Mouse (Mus musculus) left cerebral cortex, adult 18-20 months (tissue): ENCODE data around the gene Pde6b. TPM values are rescaled to one million over a fixed set of nuclear protein-coding genes. Genes with fewer than 3 reads are reported as not detected.

Source experiments
- DNase-seq, 2 experiments: peaks; one replicate each; pipeline ENCODE4 v3.0.0; 2021 to 2022; ENCODE audit warnings: low spot score in 2 of 2, mixed read lengths in 1 of 2
- long read RNA-seq, 2 experiments: library from polyadenylated mRNA; stranded (forward); transcript quantifications; one replicate each; pipeline ENCODE4 v2.0.0; 2021
- total RNA-seq, 2 experiments: library from RNA; stranded (reverse); gene quantifications; 2 replicates each; pipeline ENCODE4 v1.2.3; 2021

The Pde6b gene
- total RNA-seq, result under 1 TPM; 0.42 to 0.66 TPM
- long read RNA-seq, experiment 1, result 0 reads
- long read RNA-seq, experiment 2, result 0 reads

- no peak for DNase-seq
These were observed at the start of gene Pde6b for GRCm38 (mm10) chr5:108388201-108388600. Gene Pde6b (plus strand): TSS chr5:108388391.

DNA sequence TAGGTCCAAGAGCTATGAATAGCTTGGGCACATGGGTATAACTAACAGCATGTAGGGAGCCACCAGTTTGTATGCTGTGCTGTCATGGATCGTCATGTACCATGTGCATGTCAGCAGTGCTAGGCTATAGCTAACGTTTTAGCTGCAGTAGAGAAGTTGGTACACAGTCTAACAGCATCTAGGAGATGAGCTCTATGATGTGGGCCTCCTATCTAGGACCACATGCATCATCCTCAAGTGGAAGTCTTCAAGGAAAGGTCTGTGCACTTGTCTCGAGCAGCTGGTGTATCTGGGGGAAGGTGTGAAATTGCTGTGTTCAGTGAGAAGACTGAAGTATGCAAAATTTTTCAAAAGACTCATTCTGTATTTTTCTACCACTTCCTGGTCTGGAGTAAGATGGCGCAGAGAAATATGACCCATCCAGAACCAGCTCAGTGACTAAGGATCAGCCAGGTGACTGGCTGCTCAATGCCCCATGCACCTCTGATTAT, 44.5 kb upstream of the Pde6b start:
- peak in 1 of 2 experiments; percentile 27 for DNase-seq

- no peak for DNase-seq
These were observed 42.7 kb upstream of the Pde6b start for GRCm38 (mm10) chr5:108345313-108346071.

- no peak for DNase-seq
These were observed 40.3 kb upstream of the Pde6b start for GRCm38 (mm10) chr5:108347843-108348242.

DNA sequence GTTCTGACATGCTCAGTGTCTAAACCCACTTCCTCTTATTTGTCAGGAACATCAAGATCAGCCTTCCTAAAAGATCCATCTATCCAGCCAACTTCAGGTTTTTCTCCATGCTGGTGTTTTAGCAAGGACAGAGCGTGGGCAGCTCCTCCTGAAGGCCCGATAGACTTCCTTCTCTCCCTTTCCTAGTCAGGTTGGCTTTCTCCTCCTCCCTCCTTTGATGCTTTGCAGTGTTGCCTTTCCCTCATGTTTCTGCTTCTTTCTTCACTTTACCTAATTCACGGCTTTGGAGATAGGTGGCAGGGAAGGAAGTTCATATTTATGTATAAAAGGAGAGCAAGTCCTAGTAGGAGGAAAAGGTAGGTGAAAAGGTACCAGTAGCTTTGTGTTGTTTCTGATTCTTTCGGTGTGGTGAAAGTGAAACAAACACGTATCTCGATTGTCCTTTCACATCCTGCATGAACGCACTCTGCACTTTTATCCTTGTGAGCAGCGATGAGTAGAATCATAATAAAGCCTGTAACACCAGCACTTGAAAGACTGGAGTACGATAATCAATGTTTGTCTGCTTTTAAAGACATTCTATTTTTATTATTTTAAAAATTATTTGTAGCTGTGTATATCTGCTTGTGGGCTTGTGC, 38.6 kb upstream of the Pde6b start:
- DNase-seq, result no peak

DNA sequence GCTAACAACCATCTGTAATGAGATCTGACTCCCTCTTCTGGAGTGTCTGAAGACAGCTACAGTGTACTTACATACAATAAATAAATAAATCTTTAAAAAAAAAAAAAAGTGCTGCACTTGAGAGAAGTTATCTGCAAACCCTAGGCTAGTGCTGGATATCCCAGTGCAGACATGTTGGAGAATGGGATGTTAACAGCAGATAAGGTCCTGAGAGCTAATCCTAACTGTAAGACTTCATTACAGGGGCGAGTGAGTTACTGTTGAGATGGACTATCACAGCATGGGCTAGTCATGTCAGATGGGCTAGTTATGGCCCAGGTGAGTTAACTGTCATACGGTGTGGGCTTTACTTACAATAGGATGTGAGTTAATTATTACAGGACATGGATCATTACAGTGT, 34.1 kb upstream of the Pde6b start:
- no peak for DNase-seq

DNA sequence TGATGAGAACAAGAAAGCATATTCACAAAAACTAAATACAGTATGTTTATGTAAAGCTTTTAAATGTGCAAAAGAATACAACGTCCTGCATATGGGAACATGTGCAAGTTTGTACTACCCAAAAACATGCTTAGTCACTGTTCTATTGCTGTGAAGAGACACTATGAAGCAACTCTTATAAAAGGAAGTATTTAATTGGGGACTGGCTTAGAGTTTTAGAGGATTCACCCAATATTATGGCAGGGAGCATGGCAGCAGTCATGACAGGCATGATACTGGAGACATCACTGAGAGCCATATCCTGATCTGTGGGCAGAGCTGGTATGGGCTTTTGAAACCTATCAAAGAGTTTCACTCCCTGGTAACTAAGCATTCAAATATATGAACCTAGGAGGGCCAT, 30.3 kb upstream of the Pde6b start:
- DNase-seq, result no peak

DNA sequence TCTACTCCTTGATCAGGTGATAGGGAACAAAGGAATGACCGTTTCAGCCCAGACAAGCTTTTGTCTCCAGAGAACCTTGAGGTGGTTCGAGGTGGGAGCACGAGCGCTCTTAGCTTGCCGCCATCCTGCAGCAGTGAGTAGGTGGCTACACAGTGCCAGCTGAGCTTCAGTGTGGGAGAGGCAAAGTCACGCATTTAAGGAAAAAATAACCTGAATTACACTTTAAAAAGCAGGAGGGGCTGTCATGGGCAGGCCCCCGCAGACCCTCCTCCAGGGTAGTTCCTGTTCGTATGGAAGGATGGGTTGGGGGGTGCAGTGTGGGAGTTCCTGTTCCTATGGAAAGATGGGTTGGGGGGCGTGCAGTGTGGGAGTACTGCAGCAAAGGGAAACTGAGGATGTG, 28.7 kb upstream of the Pde6b start:
- DNase-seq, result peak; percentile 44 to 65

GRCm38 (mm10) chr5:108360211-108360610, 28.0 kb upstream of the Pde6b start:
- DNase-seq, result no peak

DNA sequence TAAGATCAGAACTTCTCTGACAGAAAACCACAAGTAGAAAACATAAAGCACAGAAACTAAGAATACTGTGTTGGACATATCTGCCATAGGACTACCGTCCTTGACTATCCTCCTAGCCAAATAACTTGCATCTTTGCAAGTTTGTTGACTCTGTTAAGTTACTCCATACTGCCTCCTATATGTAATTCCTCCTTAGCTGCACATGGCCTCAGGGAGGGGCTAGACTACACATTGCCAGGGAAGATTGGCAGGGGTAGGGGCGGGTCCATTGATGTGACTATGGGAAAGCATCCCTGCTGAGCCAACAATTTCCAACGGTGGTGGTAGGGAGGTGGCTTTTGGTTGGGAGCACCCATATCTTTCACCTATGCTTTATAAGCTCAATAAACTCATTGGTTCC, 25.9 kb upstream of the Pde6b start:
- no peak for DNase-seq

DNA sequence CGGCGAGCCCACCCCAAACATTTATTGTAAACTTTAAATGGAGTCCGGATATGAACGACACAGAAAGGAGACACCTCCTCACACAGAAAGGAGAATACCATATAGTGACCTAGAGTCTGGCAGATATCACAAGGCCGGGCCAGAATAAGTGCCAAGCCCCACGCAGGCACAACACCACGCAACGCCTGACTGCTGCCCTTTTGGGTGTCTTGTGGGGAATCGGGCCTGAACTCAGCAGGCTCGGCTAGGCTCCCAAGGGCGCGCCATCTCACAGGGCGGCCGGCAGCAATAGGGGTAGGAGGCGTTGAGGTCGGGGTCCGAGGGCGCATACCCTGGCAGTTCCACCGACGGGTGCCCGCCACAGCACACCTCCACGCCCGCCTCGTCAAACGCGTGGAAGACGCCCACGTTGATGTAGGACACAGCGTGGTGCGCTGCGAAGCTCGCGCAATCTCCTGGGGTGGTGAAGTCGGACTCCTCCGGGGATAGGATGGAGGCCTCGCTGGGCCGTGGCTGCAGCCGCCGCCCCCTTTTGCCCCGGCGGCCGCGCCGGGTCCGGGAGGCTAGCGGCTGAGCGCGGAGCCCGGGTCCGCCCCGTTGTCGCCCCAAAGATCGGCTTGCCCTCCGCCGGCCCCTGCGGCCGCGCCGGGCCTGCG, 21.7 kb upstream of the Pde6b start:
- no peak for DNase-seq

- peak; percentile 41 to 57 for DNase-seq
These were observed 21.0 kb upstream of the Pde6b start for GRCm38 (mm10) chr5:108366984-108367841.

DNA sequence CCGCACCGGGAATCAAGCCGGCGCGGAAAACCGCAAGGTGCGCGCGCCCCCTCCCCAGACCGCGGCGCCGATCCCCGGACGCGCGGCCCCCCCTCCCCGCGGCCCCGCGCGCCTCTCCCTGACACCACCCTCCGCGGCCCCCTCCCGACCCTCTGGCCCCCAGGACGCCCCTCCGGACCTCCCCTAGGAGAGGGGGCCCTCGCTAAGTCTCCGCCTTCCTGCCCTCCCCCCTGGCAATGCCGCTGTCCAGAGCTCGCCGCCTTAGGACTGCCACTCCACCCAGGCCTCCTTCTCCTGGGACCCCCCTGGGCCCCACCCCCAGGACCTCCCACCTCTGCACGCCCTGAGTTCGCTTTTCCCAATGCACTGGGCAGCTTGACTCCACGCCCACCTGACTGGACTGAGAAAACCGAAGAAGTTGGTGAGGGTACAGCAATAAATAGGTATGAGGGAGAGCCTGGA, 20.3 kb upstream of the Pde6b start, which contains the start of gene Gm42517:
Gene Gm42517 (minus strand): TSS at position 52 of the 462 bp plus-strand sequence.
- DNase-seq, result no peak

GRCm38 (mm10) chr5:108368446-108368845, 19.7 kb upstream of the Pde6b start:
- peak; percentile 36 to 54 for DNase-seq

- peak; percentile 92 to 96 for DNase-seq
These were observed 19.2 kb upstream of the Pde6b start for GRCm38 (mm10) chr5:108368851-108369621.

- no peak for DNase-seq
These were observed 18.2 kb upstream of the Pde6b start for GRCm38 (mm10) chr5:108369964-108370363.

DNA sequence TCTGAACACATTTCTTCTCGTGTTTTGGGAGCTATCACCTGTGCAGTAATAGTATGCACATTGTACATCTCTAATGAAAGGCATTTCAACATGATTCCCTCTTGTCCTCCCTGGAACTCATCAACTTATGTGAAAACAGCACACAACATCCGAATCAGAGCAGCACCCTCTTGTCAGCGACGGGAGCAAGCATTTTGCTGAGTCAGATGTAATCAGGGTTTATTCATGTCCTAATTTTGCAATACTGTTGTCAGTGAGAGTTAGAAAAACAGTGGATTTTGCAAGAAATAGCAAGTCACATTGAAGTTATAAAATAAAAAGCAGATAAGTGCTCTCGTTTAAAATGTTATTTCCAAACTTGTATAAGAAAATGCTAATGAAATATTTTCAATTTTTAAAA, 14.1 kb upstream of the Pde6b start:
- DNase-seq, result no peak

DNA sequence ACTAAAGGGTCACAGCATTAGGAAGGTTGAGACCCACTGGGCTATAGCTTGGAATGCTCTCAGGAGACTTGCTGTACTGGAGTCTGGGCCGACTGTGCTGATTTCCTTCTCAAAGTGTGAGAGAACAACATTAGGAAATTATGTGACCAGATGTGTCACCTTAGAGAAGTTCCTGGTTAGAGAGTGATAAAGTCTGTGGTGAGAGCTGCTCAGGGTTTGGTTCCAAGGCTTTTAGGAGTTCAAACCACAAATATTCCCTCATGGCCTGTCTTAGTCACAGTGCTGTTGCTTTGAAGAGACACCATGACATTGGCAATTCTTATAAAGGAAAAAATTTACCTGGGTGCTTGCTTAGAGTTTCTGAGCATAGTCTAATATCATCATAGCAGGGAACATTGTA, 12.1 kb upstream of the Pde6b start:
- no peak for DNase-seq

DNA sequence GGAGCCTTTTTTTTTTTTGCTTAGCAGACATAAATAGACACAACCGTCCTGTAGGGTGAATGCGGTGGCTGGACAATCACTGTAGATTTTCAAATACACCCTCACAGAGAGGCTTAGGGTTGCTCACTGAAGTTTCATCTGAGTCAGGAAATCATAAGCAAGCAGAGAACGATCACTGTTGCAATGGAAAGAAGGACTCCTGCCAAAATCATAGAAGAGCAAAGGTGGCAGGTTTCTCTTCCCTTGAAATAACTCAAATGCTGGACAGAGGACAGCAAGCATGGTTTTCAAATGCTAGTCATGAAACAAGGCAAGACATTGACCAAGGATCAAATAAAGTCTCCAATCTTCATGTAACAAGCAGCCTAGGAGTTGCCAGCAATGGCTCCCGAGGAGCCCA, 9.8 kb upstream of the Pde6b start:
- no peak for DNase-seq

- peak; percentile 42 for DNase-seq
These were observed 2.6 kb upstream of the Pde6b start for GRCm38 (mm10) chr5:108385632-108386031.
